Mouse (Mus musculus) large intestine, adult 2 months (tissue): ENCODE measurements around the gene Mtf2. TPM values are rescaled to one million over a fixed set of nuclear protein-coding genes. Genes with fewer than 3 reads are reported as not detected.
"Not testable (repeated sequence)": the region's sequence is repeated elsewhere in the genome, so short reads cannot be mapped to it uniquely, and the experiment has no call there.

Experiments used
- DNase-seq: peaks from one replicate; pipeline ENCODE4 v3.0.0-alpha.2; 2012; ENCODE audit warnings: low read depth, low spot score
- WGBS: fragments of 180-500 bp; shearing (Covaris S2); methylation state at CpG from one replicate; pipeline ENCODE4 v1.1.7; 2018; 5-methylcytosine and 5-hydroxymethylcytosine counted together
- polyA plus RNA-seq: library from polyadenylated mRNA; depleted of rRNA; stranded (reverse); fragments of >200 nt; gene quantifications from 2 replicates; pipeline ENCODE4 v1.2.3, GENCODE M21; 2012; rRNA removed

Mtf2 gene
- polyA plus RNA-seq, 1 experiment = 5.0 TPM

GRCm38 (mm10) chr5:108076833-108077540 lies 11.5 kb downstream of the Mtf2 start:
- DNase-seq = peak; percentile 57
- WGBS = 38% methylated on average over 6 of the region's 6 CpGs

DNA sequence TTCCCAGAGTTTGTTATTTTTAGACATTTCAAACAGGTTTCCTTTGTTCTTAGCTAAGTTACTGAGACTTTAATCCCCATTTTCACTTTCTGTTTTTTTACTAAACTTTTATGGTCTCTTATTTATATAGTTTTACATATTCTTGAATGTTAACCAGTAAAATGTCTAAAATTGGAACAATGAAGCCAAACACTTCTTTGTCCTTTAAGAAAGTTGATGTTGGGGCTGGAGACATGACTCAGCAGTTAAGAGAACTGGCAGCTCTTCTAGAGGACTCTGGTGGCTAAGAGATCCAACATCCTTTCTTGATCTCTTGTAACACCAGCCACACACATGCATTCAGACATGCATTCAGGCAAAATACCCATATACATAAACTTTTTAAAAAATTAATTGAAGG lies 14.1 kb downstream of the Mtf2 start:
- no peak for DNase-seq

- no peak for DNase-seq
- WGBS = 45% methylated on average over 2 of the region's 2 CpGs
These were observed 16.9 kb downstream of the Mtf2 start for GRCm38 (mm10) chr5:108082380-108082779.

GRCm38 (mm10) chr5:108085440-108085839 lies 20.0 kb downstream of the Mtf2 start:
- DNase-seq = no peak

GRCm38 (mm10) chr5:108092731-108093130 lies 27.3 kb downstream of the Mtf2 start:
- not testable (repeated sequence) for DNase-seq
- 96% methylated on average over 8 of the region's 8 CpGs for WGBS

More at GRCm38 (mm10) chr5:108085440-108085839, 20.0 kb downstream of the Mtf2 start:
- WGBS = 90% methylated on average over 2 of the region's 2 CpGs

DNA sequence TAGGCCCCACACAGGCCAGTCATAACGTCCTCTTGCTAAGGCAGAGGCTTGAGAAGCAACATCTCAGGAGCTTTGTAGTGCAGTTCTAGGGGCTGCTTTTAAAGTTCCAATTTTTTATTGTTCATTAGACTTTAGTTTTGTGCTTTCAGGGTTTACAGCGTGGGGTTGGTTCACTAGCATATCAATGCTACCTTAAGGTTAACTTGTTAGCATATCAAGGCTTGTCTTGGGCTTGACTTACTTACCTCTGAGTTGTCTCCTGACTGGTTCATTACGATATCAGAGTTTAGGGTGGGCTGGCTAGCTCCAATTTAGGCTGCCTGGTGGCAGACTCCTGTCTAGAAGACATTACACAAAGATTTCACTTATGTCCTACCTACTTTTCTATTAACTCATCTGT lies 32.2 kb downstream of the Mtf2 start:
- no peak for DNase-seq
- 94% methylated on average over 3 of the region's 3 CpGs for WGBS

DNA sequence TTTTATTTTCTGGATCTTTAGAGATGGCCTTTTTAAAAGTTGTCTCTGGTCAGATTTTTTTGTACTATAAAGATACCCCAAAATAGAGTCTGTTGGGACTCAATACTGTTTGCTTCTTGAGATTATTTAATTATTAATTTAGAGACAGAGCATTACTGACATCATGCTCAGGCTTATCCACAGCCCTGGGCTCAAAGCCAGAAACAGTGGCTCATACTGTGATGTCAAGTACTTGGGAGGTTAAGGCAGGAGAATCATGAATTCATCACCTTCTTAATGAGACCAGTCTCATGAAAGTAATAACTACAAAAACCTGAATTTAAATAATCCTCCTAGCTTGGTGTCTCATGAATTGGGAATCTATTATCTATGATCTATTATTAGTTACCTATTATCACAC lies 34.7 kb downstream of the Mtf2 start:
- DNase-seq = no peak

DNA sequence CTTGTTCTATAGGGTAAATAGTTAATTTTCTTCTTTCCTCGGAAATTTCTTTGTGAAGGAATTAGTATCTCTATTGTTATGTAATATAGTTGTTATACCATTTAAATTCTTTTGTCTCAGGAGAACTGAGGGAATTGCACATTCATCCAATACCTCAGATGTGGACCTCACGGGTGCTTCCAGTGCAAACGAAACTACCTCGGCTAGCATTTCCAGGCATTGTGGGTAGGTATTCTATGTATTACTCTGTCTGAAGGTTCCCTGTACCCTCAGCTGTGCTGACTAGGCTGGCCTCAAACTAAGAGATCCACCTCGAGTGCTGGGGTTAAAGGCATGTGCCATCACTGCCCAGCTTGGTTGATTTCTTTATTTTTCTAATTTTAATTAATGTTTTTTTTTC lies 38.8 kb downstream of the Mtf2 start:
- no peak for DNase-seq
- WGBS = 87% methylated on average over 5 of the region's 5 CpGs

DNA sequence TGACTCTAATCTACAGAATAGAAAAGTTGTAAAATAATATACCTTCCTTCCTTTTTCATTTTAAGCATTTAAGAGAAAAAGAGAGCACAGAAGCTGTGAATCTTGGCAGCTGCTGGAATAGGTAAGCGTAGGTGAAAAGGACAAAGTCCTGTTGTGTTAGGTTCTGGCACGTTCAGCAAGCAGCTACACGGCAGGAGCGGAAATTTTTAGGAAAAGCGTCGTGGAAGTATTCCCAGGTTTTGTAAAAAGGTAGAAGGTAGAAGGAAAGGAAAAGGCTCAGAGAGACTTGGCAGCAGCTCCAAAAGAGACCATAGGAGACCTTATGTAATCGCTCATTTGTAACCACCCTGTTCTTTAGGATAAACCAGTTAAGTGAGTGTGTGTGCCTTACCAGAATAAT lies 43.9 kb downstream of the Mtf2 start:
- WGBS = 69% methylated on average over 7 of the region's 7 CpGs
- DNase-seq = no peak

DNA sequence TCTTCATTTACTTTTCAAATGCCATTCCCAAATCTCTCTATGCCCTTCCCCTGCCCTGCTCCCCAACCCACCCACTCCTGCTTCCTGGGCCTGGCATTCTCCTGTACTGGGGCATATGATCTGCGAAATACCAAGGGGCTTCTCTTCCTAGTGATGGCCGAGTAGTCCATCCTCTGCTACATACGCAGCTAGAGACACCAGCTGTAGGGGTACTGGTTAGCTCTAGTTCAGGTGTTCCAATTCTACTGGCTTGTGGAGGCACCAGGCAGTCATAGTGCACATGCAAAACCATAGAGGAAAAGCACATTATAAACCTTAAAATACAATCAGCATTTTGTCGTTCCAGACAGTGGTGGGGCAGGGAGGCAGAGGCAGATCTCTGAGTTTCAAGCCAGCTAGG lies 52.2 kb downstream of the Mtf2 start:
- no peak for DNase-seq
- 89% methylated on average over 4 of the region's 4 CpGs for WGBS

DNA sequence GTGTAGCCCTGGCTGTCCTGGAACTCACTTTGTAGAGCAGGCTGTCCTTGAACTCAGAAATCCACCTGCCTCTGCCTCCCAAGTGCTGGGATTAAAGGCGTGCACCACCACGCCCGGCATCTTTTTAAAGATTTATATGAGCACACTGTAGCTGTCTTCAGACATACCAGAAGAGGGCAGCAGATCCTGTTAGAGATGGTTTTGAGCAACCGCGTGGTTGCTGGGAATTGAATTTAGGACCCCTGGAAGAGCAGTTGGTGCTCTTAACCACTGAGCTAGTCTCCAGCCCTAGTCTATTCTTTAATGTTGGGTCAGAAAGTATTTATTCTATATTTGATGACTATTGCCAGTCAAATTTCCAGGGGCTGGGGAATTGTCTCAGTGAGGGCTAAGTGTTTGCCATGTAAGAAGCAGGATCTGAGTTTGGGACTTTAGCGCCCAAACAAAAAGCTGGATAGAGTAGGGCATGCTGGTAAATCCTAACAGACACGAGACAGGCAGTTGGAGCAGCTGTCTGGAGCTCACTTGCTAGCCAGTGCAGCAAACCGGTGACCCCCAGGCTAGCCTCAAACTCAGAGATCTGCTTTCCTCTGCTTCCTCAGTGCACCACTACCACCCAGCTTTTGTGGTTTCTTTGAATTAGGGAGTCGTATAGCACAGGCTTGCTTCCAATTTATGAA lies 54.9 kb downstream of the Mtf2 start:
- DNase-seq = no peak
- 93% methylated on average over 9 of the region's 9 CpGs for WGBS

DNA sequence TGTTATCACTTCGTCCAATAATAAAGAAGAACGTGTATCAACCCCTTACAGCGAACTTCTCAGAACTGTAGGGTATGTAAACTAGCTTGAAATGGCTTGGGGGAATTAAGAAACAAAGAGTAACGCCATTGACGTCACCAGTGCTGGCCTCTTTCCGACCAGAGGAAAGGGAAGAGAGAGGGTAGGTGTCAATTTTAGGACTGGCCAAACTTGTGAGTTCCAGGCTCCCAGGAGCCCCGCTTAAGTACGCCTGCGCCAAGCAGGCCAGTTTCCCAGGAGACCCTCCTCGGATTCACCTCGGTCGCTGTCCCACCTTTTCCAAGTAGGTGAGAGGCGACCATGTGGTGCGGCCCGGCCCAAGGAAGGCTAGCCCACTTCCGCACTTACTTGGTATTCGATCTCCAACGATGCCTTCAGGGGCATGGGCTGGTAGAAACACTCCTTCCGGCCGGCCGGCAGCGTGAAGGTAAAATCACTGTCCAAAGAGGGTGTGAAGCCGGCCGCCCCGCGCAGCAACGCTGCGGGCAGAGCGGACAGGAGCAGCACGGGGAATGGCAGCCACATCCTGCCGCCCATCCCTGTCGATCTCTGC lies 66.5 kb downstream of the Mtf2 start:
- under 1% methylated on average over 32 of the region's 32 CpGs for WGBS
- DNase-seq = peak; percentile 37

GRCm38 (mm10) chr5:108132441-108133243 lies 67.2 kb downstream of the Mtf2 start, which contains the start of the genes Tmed5 and Ccdc18:
Gene Tmed5, minus strand, starts transcription at chr5:108132620.
Gene Ccdc18, plus strand, starts transcription at chr5:108132875.
- under 1% methylated on average over 65 of the region's 65 CpGs for WGBS

DNA sequence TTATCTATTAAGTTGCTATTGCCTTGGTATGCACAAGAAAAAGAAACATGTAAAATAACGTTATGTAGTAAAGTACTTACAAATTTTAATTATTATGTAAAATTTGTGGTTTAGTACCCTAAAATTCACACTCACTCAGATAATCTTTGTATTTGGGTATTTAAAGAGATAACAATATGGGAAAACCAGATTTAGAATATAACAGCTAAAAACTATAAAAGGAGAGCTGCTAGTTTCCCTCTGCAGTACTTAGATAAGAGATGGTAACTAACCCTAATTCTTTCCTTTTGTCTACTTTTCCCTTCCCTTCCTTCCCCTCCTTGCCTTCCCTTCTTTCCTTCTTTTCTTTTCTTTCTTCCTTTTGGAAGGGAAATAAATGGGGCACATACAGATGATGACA lies 87.1 kb downstream of the Mtf2 start:
- WGBS = 92% methylated on average over 1 of the region's 1 CpGs
- DNase-seq = no peak

More at GRCm38 (mm10) chr5:108132441-108133243, 67.2 kb downstream of the Mtf2 start, which contains the start of the genes Tmed5 and Ccdc18:
- DNase-seq = peak; percentile 98

Other genes starting within 250 kb of the Mtf2 start
- gene Ube2d2b, start 235.6 kb upstream of the Mtf2 start, polyA plus RNA-seq = not detected in 2 replicates
- 4.5 and 11.6 TPM in 2 replicates for gene Evi5, start 190.6 kb upstream of the Mtf2 start, polyA plus RNA-seq
- 17.7 and 19.3 TPM in 2 replicates for gene Rpl5, start 165.2 kb upstream of the Mtf2 start, polyA plus RNA-seq
- gene Fam69a, start 78.6 kb upstream of the Mtf2 start, polyA plus RNA-seq = 1.8 and 2.5 TPM in 2 replicates
- gene Tmed5, start 66.9 kb downstream of the Mtf2 start, polyA plus RNA-seq = 23.3 and 44.5 TPM in 2 replicates
- 0.06 and 0.11 TPM in 2 replicates for gene Ccdc18, start 67.2 kb downstream of the Mtf2 start, polyA plus RNA-seq
- 7.9 and 14.0 TPM in 2 replicates for gene Dr1, start 203.2 kb downstream of the Mtf2 start, polyA plus RNA-seq
- 6.0 and 9.3 TPM in 2 replicates for gene Pigg, start 246.9 kb downstream of the Mtf2 start, polyA plus RNA-seq